Mouse (Mus musculus): ENCODE results near the gene Gopc.
"Not testable (repeated sequence)": the region's sequence is repeated elsewhere in the genome, so short reads cannot be mapped to it uniquely, and the experiment has no call there.

Gene Gopc

DNA sequence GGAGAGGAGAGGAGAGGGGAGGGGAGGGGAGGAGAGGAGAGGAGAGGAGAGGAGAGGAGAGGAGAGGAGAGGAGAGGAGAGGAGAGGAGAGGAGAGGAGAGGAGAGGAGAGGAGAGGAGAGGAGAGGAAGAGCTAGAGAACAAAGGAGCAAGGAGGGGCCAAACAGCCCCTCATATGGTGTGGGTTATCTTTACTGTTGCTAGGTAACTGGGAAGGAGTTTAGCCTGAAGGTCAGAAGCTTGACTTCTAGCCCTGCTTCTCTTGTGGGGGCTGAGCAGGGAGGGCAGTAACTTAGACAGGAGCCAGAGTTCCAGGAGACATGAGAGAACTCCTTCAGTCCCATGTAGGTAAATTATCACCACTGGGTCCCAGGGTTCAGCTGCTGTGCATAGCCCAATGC lies 83.4 kb downstream of the Gopc start:
- not testable (repeated sequence) for DNase-seq (ENCODE audit: low spot score in 2 of 2)

DNA sequence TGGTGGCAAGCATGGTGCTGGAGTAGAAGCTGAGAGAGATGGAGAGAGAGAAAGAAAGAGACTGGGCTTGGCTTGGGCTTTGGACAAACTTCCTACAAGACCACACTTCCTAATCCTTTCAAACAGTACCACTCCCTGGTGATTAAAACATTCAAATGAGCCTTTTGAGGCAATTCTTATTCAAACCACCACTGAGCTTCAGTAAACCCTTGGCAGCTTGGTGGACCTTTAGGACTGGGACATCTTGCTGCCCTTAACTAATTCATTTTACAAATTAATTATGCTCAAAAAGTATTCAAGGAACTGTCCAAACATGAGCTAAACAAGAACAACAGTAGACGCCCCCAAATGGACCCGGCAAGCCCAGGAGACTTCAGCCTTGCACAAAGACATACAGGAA lies 86.0 kb downstream of the Gopc start:
- no peak for DNase-seq (ENCODE audit: low spot score in 2 of 2)

DNA sequence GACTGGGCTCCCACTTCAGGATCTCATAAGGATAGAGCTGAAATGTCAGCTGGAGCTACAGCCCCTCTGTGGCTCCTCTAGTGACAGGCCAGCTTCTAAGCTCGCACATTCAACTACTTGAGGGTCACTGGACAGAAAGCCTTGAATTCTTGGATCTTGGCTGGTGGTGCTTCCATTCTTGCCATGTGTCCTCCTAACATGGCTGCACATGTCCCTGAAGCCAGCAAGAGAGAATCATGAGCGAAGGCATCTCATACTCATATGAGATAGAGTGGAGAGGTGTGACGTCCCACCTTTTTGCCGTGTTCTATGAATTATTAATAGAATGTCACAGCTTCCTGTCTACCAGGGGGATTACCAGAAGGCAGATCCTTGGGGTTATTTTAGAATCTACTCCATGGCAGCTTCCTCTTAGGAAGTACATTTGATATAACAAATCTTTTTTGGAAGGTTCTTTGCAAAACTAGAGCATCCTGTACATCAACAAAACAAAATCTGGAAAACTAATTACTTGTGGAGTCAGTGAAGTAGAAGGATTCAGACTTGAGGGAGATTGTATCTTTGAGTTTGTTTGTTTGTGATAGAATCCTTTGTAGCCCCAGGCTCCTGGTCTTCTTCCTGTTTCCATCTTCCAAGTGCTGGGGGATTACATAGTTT lies 87.9 kb downstream of the Gopc start:
- DNase-seq (ENCODE audit: low spot score in 2 of 2), result no peak

DNA sequence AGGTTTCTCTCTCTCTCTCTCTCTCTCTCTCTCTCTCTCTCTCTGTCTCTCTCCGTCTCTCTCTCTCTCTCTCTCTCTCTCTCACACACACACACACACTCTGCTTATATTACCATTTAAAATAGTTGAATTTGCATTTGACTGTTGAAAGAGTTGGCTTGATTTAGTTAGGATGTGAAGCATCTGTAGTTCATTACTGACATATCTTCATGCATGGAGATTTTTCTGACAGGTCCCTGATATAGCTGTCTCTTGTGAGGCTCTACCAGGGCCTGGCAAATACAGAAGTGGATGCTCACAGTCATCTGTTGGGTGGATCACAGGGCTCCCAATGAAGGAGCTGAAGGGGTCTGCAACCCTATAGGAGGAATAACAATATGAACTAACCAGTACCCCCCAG lies 89.5 kb downstream of the Gopc start:
- DNase-seq (ENCODE audit: low spot score in 2 of 2), result not testable (repeated sequence)

DNA sequence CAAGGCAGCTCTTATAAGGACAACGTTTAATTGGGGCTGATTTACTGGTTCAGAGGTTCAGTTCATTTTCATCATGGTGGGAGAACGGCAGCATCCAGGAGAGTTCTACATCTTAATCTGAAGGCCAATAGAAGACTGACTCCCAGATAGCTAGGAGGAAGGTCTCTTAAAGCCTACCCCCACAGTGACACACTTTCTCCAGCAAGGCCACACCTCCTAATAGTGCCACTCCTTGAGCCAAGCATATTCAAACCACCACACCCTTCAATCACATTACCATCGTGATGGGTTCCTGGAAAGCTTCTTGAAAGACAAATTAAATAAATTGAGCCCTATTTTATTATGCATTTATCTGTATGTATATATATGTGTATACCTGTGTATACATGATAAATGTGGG lies 92.7 kb downstream of the Gopc start:
- no peak for DNase-seq (ENCODE audit: low spot score in 2 of 2)

DNA sequence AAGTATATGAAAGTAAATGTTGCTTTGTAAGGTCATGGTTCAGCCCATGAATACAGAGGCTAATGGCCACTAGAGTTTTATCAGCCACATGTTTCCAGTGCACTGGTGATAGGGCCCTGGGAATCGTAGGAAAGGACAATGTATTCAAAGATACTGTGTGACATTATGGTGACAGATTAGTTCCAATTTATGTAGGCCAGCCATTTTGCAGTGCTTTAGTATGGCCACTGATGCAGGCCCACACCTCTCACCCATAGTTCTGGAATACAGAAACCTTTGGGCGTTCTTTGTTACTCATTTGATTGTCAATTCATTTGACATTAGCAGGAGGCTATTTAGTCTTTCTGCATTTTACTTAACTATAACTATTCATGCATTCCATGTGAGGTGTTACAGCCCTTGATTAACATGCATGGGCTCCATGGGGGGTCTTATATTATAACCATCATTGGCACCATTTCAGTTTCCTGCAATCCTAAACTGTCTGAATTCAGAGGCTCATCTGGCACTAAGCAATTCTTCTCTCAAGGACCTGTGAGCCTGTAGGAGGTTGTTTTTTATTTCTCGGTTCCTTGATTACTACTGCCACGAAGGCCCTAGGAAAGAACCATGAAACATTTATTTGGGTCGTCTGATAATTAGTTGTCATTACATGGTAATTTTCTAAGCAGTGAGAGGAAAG lies 93.9 kb downstream of the Gopc start:
- DNase-seq (ENCODE audit: low spot score in 2 of 2), result no peak

All from spleen, postnatal 36 days (tissue).